Mouse (Mus musculus) heart, postnatal 25 days (tissue): ENCODE measurements around the gene Optn. TPM values are rescaled to one million over a fixed set of nuclear protein-coding genes. Genes with fewer than 3 reads are reported as not detected.

Experiments
- DNase-seq: peaks from one replicate; pipeline ENCODE4 v3.0.0; 2022; ENCODE audit warnings: low spot score
- intact Hi-C: fragments of 180-260 bp; cut with DNase I; formaldehyde crosslinking; loops from one replicate; pipeline ENCODE4 v1.15.1; 2025
- total RNA-seq, 2 experiments: library from RNA; stranded (reverse); gene quantifications; 2 replicates each; pipeline ENCODE4 v1.2.3; 2021

Optn gene
- total RNA-seq, 2 experiments from 2014 or later = 52.6 to 63.8 TPM

DNA sequence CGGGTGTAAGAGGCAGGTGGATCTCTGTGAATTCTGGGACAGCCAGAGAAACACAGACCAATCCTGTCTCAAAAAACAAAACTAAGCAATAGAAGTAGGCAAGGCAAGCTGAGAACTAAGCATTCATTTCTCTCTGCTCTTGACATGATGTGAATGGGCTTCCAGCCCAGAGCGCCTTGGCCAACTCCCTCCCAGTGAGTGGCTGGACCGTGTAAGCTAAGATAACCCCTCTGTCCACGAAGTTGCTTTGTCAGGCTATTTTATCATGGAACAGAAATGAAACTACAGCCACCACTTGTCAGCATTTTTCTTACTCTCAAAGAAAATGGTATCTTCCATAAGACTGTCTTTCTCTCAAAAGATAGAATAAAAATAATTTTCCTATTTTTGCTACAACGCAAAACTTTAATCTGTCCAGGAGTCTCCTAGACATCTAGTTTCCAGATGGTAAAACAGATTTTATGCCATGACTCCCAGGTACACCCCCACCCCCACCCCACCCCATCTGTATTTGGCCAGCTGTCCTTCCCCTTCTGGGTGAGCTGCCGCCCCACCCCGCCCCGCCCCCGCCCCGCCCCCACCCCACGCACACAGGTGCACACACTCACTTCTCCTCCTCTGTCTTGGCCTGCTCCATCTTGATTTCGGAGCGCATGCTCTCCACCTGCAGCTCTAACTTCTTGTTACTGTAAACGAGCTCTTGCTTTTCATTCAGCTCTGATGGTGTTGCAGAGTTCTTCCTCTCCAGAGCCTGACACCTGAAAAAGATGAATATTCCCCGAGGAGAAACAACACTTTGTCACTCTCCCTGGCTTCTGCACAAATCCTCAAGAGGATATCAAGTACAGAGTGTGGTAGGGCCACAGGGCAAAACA, 30.1 kb downstream of the Optn start:
- DNase-seq = no peak
- intact Hi-C loops = no loop called here

DNA sequence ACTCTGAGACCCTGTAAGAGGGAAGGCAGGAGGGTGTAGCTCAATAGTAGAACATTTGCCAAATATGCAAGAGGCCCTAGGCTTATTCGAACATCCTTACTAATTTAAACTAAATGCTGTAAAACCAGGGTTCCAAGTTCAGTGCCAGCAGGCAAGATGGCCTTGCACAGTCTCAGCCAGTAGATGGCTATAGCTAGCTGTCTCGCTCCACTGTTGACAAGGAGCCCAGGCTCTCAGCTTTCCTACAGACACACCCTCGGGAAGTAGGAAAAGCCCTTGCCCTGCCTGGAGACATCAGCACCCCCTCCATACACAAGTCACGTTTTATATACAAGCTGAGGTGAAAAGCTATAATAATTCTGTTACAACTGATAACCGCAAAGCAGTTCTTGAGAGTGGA, 31.2 kb downstream of the Optn start:
- intact Hi-C loops = no loop called here
- DNase-seq = no peak

DNA sequence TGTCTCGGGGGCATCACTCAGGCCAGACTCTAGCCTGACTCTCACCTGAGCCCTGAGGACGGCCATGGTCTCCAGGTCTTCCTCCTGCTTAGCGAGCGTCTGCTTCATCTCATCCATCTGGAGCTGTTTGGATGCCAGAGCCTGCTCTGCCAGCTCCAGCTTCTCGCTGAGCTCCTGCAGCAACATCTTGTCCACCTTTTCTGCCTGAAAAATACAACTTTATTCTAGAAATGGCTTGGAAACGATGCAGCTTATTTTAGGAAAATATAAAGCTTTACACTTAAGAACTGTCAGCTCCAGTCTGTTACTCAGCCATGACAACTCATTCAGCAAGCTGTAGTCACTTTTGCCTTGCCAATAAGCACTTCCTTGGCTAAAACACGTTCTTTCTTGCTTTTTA, 32.6 kb downstream of the Optn start:
- no peak for DNase-seq
- intact Hi-C loops = no loop called here

DNA sequence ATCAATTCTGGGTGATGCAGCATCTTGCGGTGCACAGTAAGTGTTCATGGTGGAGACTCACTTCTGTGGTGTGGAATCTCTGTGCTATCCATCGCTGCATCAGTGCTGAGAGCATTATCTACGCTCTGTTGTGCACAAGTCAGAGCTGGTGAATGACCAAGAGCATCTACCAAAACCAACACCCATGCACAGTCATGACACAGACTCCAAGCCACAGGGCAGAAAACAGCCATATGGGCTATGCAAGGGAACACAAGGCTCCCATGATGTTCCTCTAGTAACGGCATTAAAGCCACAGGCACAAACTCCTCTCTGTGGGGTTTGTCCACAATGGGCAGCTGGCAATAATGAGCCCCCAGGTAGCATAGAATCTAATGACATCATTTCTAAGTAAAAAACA, 34.0 kb downstream of the Optn start:
- intact Hi-C loops = no loop called here
- no peak for DNase-seq

DNA sequence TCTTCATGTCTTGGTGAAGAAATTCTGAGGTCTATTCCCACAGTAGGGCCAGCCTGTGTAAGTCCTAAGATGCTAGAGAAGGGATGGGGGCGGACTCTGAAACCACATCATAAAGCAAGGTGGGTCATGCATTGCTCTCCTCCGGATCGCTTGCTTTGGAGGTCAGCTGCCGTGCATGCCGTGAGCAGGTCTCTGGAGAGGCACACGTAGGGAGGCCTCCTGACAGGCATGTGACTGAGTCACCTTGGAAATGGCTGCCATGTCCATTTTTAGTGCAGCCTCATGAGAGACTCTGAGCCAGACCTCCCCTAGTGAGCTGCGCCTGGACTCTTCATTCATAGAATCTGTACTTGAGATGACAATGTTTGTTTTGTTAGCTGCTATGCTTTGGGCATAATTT, 35.8 kb downstream of the Optn start:
- DNase-seq = no peak

DNA sequence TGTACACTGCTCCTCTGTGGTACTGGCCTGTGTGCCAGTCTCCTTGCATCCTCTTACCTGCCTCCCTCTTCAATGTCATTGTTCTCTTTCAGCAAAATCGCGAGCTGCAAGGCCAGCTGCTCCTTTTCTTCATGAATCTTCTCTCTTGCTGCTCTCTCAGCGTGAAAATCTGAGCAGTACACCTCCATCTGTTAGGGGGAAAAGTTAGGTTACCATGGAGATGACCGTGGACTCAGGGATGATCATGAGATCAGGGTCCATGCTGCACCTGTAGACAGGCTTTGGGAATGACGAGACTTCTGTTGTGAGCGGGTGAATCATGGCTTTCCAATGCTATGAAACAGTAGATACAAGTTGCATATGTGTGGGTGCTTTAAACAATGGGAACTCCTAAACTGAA, 36.8 kb downstream of the Optn start:
- intact Hi-C loops = no loop called here
- no peak for DNase-seq

More for the DNA sequence above, 35.8 kb downstream of the Optn start:
- intact Hi-C loops = no loop called here

DNA sequence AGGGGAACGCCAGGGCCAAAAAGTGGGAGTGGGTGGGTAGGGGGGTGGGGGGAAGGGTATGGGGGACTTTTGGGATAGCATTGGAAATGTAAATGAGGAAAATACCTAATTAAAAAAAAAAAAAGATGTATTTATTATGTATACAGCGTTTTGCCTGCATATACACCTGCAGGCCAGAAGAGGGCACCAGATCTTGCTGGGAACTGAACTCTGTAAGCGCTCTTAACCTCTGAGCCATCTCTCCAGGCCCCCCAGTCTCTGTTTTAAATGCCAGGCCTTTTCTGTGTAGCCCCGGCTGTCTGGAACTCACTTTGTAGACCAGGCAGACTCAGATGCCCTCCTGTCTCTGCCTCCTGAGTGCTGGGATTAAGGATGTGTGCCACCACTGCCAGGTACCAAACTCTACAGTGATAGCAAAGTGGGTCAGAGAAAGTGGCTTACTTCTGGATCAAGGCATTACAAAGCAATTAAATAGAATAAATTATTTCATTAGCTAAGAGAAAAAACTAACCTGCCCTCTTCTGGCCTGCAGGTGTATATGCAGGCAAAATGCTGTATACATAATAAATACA, 38.6 kb downstream of the Optn start:
- intact Hi-C loops = loop anchor here (2.0 kb wide), 1 partner anchor 108 kb away; no protein-coding TSS in a partner anchor

DNA sequence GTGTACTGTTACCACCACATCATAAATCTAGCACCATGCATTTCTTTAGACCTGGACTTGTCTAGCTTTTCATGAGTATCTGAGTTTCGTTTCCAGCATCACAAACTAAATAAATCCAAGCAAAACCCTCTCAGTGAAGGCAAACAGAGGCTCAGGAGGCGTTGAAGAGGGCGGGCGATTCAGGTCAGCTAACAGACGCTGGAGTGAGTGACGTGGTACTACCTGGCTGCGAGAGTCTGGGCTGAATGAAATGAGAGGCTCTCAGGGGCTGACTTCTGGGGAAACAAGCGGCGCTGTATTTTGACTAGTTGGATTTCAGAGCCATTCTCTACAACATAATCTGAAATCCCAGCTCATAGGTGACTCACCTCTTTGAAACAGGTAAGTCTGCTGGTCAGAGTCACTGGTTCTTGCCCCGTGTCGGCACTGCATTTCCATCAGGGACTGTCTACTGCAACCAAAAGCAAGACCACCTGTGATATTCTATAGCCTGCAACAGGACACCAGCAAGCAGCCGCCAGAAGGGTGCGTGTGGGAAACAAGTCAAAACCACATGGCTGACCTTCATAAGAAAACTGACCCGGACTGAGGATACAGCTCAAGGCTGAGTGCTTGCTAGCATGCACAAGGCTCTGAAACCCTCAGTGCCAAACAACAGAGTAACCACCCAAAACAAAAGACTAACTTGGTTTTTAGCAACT, 40.0 kb downstream of the Optn start:
- intact Hi-C loops = loop anchor here (2.0 kb wide), 1 partner anchor 107 kb away; no protein-coding TSS in a partner anchor
- no peak for DNase-seq

More for the DNA sequence above, 38.6 kb downstream of the Optn start:
- DNase-seq = no peak

DNA sequence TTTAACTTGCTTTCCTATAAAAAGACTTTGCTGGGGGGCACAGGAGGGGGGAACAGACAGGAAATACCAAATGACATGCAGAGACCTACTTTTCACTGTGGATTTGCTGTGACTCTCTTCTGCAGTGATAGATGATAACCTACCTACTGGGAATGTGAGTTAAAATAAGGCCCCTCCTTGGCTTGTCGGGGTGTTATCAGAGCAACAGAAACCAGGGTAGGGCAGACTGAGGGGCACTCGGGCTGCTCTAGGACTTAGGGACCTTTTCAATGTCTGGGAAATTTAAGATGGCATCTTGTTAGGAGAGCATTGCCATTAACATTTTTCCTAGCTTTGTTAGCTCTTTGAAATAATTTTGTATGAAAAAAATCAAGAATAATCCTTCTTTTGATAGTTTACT, 40.6 kb downstream of the Optn start:
- no peak for DNase-seq
- intact Hi-C loops = no loop called here

DNA sequence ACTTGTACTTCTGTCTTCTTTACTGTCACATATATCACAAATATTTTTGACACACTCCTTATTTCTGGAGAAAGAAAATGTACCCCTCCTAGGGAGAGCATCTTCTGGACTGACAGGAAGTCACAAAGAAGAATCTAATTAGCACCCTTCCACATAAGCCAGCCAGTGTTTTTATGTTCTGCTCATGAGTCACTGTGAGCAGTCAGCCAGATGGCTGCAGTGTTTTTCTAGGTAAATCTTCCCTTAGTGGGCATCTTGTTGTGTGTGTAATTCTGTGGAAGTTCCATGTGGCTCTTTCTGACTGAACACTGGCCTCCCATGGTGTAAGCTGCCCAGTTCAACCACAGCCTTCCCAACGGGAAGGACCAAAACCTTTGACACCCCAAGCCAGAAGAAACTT, 44.1 kb downstream of the Optn start:
- intact Hi-C loops = no loop called here

DNA sequence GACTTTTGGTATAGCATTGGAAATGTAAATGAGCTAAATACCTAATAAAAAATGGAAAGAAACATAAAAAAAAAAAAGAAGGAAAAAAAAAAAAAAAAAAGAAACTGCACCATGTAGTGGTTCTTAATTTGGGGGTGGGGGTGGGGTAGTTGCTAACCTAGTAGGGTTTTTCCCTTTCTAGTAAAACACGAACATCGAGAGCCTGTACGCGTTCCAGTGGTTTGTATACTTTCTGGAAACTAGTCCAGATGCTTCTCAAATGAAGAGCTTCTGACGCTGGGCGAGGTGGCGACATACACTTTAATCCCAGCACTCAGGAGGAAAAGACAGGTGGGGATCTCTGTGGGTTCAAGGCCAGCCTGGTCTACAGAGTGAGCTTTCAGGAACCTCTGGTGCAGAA, 46.9 kb downstream of the Optn start:
- DNase-seq = no peak
- intact Hi-C loops = no loop called here

More for the DNA sequence above, 44.1 kb downstream of the Optn start:
- no peak for DNase-seq

DNA sequence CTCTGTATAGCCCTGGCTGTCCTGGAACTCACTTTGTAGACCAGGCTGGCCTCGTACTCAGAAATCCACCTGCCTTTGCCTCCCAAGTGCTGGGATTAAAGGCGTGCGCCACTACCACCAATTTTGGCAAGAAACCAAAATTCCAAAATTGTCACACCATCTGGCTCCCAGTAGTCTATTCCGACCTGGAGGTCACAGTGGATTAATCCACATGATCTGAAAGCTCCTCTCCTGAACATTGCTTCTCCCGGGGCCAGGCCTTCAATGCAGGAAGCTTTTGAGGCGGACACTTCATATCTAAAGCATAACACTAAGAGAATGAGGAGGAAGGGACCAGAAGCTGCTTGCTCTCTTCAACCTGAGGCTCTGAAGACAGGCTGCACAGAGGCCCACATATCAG, 48.3 kb downstream of the Optn start:
- intact Hi-C loops = no loop called here
- DNase-seq = no peak

DNA sequence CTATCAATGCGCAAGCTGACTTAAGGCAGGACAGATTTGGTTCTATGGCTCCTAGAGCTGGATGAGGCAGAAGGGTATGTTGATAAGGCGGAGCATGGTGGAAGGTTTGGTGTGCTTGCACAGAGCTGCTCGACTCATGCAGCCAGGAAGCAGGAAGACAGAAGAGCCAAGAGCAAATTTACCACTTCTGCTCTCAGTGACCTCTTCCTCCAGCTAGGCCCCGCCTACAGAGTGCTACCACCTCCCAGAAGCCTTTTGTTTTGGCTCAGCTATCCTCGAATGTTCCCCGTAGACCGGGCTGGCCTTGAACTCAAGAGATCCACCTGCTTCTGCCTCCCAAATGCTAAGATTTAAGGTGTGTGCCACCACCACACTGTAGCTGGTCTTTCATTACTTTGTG, 49.2 kb downstream of the Optn start:
- DNase-seq = no peak
- intact Hi-C loops = loop anchor here (5.0 kb wide), 1 partner anchor 97 kb away; the partner anchor contains the start of gene Phyh

DNA sequence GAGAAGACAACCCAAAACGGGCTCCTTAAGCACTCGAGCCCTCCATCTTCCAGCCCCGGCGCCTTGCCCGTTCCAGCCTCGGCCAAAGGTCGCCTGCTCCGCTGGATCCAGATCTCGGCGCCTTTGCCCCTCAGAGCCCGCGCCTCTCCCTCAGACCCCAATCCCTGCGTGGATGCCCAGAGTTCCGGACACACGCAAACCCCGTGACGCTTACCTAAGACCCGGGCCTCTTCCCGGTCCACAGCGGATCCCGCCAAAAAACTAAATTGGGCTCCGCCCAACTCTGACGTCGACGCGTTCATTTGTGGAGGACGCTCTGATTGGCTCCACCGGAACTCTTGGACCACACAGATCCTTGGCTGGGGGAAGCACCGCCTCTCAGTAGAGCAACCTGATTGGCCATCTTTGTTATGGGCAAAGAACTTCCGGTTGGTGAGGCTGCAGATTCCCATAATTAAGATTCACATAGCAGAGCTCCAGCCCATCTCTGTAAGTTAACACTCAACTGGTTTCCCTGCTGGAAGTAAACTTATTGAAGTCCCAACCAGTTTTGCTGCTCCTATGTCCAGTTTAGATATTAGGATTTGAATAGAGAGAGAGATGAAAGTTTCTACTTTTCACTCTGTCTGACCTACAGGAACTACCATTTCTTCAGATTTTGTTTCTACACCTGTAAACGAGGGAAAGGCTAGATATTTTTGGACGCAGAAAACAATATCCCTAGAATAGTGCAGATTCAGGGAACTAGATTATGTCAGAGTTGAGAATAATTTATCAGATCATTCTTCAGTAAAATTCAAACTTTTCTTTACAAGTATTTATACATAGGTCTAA, 51.1 kb downstream of the Optn start, which contains the start of gene Mcm10:
TSS of gene Mcm10 (minus strand) at position 301 of the 834 bp plus-strand sequence.
- DNase-seq = peak; percentile 86
- intact Hi-C loops = loop anchor here (5.0 kb wide), 1 partner anchor 95 kb away; the partner anchor contains the start of gene Phyh

DNA sequence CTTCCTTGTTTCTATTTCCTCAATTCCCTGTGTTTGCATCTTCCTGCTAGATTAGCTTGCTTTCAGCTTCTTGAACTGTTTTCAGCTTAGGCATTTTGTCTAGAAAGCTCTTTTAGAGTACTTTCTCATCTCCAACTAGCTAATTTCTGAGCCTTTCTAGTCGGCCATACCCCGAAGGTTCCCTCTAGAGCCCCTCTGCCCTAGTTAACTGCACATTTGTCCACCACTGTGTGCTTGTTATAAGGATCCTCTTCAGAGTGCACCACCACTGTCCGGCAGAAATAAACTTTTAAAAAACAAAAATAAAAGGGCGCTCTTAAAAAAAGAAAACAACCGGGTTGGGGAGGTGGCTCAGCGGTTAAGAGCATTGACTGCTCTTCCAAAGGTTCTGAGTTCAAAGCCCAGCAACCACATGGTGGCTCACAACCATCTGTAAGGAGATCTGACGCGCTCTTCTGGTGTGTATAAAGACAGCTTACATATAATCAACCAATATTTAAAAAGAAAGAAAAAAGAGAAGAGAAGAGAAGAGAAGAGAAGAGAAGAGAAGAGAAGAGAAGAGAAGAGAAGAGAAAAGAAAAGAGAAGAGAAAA, 51.9 kb downstream of the Optn start:
- intact Hi-C loops = loop anchor here (5.0 kb wide), 1 partner anchor 95 kb away; the partner anchor contains the start of gene Phyh
- no peak for DNase-seq

DNA sequence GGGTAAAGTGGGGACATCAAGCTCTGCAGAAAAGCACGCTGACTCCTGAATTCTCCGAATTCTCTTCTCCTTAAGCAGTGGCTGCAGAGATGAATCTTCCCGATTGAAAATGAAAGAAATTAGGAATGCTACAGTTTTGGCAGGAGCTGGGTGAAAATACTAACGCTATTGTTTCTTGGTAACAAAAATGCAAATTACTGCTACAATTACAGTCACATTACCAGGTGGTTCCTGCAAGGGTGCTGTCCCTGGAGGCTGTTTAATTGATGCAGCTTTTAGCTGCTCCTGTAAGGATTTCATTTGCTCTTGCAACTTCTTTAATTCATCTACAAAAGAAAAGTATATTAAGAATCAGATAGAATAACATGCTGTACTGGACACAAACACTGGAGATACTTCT, 56.7 kb downstream of the Optn start:
- intact Hi-C loops = no loop called here
- no peak for DNase-seq

DNA sequence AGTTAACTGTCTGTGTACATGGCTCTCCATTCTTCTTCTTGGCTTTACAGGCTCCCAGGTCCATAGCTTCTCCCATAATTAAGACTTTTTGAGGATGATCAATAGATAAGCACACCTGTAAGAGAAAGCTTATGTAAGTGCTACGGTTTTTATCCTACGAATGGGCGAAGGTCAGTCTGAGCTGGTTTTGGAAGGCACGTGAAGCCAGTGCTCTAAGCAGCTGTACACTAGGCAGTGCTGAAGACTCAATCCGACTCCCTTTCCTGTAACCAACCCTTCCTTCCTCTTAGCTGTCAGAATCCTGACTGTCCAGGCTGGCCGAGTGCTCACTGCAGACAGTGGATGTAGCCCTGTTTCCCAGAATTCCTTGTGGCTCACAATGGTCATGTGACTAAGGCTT, 62.6 kb downstream of the Optn start:
- intact Hi-C loops = no loop called here
- DNase-seq = no peak

DNA sequence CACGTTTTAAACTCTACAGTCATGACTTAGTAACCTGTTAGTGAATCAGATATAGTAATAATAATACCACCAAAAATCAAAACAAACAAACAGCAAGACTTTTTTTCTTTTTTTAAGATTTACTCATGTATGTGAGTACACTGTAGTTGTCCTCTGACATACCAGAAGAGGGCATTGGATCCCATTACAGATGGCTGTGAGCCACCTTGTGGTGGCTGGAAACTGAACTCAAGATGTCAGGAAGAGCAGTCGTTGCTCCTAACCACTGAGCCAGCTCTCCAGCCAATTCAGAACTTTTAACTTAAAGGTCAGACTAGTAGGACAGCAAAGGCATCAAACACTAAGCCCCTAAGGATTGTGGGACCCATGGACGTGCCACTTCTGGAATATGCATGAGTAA, 64.9 kb downstream of the Optn start:
- intact Hi-C loops = no loop called here

DNA sequence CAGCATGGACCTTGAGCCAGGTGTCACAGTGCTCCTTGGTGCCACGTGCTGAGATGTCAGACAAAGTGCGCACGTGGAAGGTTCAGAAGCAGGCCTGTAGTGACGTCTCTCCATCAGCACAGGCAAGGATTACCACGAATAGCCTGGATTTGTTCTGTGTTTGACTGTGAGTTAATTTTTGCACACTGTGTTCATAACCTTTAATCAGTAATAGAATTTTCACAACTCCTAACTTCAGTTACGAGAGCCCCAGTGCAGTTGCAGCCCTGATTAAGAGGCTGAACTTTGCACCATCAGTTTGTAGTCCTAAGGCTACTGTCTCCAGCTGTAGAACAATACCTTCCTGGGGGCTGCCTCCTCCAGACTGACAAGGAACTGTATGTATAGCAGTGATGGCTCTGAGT, 67.4 kb downstream of the Optn start:
- intact Hi-C loops = no loop called here
- DNase-seq = no peak

More for the DNA sequence above, 64.9 kb downstream of the Optn start:
- no peak for DNase-seq
